Mouse (Mus musculus) neural tube, embryonic 13.5 days (tissue): ENCODE data around the gene Hcrtr2. TPM values are rescaled to one million over a fixed set of nuclear protein-coding genes. Genes with fewer than 3 reads are reported as not detected.

Experiments
- ATAC-seq: fragments of 200-750 bp; cut with Nextera tagmentation; 2 replicates; pipeline ENCODE4 v1.8.0; 2017; ENCODE audit warnings: low read depth, mild to moderate bottlenecking, moderate TSS enrichment, moderate library complexity
- H3K27ac ChIP-seq: fragments of 300-500 bp; sonication (generic); replicated peaks from 2 replicates; pipeline ENCODE4 v1.5.1; 2015; ENCODE audit warnings: moderate library complexity, mild to moderate bottlenecking, inconsistent platforms
- H3K27me3 ChIP-seq: fragments of 300-500 bp; sonication (generic); 2 replicates; pipeline ENCODE4 v1.6.1; 2015; ENCODE audit warnings: mild to moderate bottlenecking, inconsistent platforms
- H3K36me3 ChIP-seq: fragments of 300-500 bp; sonication (generic); 2 replicates; pipeline ENCODE4 v1.6.1; 2015; ENCODE audit warnings: mild to moderate bottlenecking, inconsistent platforms
- H3K4me1 ChIP-seq: fragments of 300-500 bp; sonication (generic); replicated peaks from 2 replicates; pipeline ENCODE4 v1.6.1; 2015; ENCODE audit warnings: inconsistent platforms
- H3K4me2 ChIP-seq: fragments of 300-500 bp; sonication (generic); 2 replicates; pipeline ENCODE4 v1.6.1; 2015; ENCODE audit warnings: inconsistent platforms, mild to moderate bottlenecking, moderate library complexity
- H3K4me3 ChIP-seq: fragments of 300-500 bp; sonication (generic); 2 replicates; pipeline ENCODE4 v1.5.1; 2015; ENCODE audit warnings: mild to moderate bottlenecking, inconsistent platforms
- H3K9ac ChIP-seq: fragments of 300-500 bp; sonication (generic); 2 replicates; pipeline ENCODE4 v1.6.1; 2015; ENCODE audit warnings: moderate library complexity, mild to moderate bottlenecking, inconsistent platforms
- H3K9me3 ChIP-seq: fragments of 300-500 bp; sonication (generic); 2 replicates; pipeline ENCODE4 v1.6.1; 2016; ENCODE audit warnings: inconsistent platforms
- WGBS: fragments of 180-500 bp; shearing (Covaris S2); methylation state at CpG from one replicate; pipeline ENCODE4 v1.1.7; 2015; 5-methylcytosine and 5-hydroxymethylcytosine counted together
- polyA plus RNA-seq: library from polyadenylated mRNA; unstranded; fragments of >200 nt; fragmentation: Nextera tagmentation; extraction: Ambion mirVana; gene quantifications from 2 replicates; pipeline ENCODE4 v1.2.1, GENCODE M21; 2015

The Hcrtr2 gene
- polyA plus RNA-seq, 1 experiment from 2014 or later = 3.2 TPM

DNA sequence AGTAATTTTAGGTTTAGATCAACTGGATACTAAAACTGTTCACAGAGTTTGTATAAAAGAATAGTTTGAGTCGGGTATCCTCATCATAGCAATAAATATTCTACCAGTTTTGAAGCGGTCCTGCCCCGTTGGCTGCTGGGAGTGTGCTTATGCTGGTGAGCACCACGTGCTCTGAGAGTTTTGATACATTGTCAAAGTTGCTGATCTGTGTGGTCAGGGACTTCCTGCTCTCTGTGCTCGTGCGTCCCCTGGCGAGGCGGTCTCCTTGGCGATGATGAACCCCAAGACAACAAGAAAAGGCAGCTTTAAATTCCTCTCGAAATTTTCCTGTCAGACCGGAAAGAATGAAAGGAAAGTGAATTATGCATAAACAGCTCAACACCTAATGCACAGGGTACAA, 93.3 kb downstream of the Hcrtr2 start:
- H3K4me3 ChIP-seq = no peak overlapping the region
- no peaks in the 10 kb centered on the region for H3K27me3 ChIP-seq
- no peak for ATAC-seq
- no peak overlapping the region for H3K4me2 ChIP-seq
- no peaks in the 10 kb centered on the region for H3K9me3 ChIP-seq
- no peaks in the 10 kb centered on the region for H3K4me1 ChIP-seq
- no peak overlapping the region for H3K9ac ChIP-seq
- no peak overlapping the region for H3K27ac ChIP-seq
- 50% methylated on average over 11 of the region's 11 CpGs for WGBS
- no peaks in the 10 kb centered on the region for H3K36me3 ChIP-seq

- Histone ChIP-seq H3K27me3 (no peaks in the 10 kb centered on the region), H3K4me1 (no peaks in the 10 kb centered on the region), H3K4me3 (no peak overlapping the region), H3K27ac (no peak overlapping the region), H3K36me3 (no peaks in the 10 kb centered on the region), H3K9me3 (no peaks in the 10 kb centered on the region), H3K4me2 (no peak overlapping the region), H3K9ac (no peak overlapping the region)
- 78% methylated on average over 4 of the region's 4 CpGs for WGBS
- ATAC-seq = no peak
Measured at GRCm38 (mm10) chr9:76217178-76217975, 106.3 kb downstream of the Hcrtr2 start.

DNA sequence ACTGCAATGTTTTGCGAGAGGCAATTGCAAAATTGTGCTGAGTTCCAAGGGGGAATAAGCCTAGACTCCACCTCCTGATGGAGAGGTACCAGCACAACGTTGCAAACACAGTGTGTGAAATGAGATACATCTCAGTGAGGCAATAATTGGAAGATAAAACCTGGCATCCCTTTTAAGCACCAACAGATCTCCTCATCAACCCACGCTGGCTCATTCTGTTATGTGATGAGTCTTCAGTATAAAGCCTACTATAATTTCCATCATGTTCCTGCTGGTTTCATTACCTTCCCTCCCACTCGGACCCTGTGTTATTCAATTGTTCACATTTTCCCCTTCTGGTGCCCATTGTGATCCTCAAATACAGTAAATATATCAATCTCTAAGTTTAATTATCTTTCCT, 109.0 kb downstream of the Hcrtr2 start:
- H3K4me2 ChIP-seq = no peak overlapping the region
- H3K36me3 ChIP-seq = no peaks in the 10 kb centered on the region
- H3K4me3 ChIP-seq = no peak overlapping the region
- no peaks in the 10 kb centered on the region for H3K27me3 ChIP-seq
- no peak overlapping the region for H3K9ac ChIP-seq
- no peak overlapping the region for H3K27ac ChIP-seq
- 67% methylated on average over 4 of the region's 4 CpGs for WGBS
- no peak for ATAC-seq
- no peaks in the 10 kb centered on the region for H3K4me1 ChIP-seq
- no peaks in the 10 kb centered on the region for H3K9me3 ChIP-seq

DNA sequence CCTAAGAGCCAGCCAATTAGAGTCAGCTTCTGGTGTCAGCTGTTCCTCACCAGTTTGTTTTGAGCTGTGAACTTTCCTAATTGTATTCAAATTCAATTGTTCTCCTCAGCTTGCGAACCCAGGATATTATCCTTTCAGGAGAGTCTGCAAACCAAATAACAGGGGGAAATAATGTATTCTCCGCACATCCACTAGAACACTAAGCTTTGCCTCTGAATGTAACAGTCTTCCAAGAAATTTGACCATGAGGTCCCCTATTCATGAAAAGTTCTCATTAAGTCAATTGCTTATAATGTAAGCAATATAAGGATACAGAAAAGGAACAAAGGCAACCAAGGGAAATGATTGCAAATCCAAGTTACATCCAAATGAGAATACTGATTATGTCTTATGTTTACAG, 110.1 kb downstream of the Hcrtr2 start, which contains the start of gene Gfral:
Gene Gfral (minus strand): TSS at position 101 of the 400 bp plus-strand sequence.
- H3K36me3 ChIP-seq = no peaks in the 10 kb centered on the region
- no peak within 1 kb of the TSS for H3K9ac ChIP-seq
- no peak within 1 kb of the TSS for H3K27ac ChIP-seq
- H3K9me3 ChIP-seq = no peaks in the 10 kb centered on the region
- ATAC-seq = no peak
- no peak within 1 kb of the TSS for H3K4me3 ChIP-seq
- WGBS = 91% methylated on average over 2 of the region's 2 CpGs
- no peaks in the 10 kb centered on the region for H3K4me1 ChIP-seq
- no peak within 1 kb of the TSS for H3K4me2 ChIP-seq
- no peaks in the 10 kb centered on the region for H3K27me3 ChIP-seq

DNA sequence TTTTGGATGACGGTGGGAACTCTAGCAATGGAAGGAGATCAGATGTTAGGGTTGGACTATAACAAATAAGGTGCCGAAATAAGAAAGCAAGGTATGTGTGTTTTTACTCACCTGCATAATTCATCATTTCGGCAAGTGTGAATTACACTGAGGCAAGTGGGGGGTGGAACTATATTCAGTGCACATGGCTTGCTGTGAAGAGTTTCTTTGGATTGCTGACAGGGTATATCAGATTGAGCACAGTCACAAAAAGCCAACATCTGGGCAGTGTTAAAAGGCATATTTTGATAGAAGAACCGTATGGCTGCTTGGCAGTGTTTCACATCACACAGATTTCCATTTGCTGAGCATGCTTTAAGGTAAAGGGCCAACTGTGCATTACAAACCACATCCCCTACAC, 126.7 kb downstream of the Hcrtr2 start:
- Histone ChIP-seq H3K4me3 (no peak overlapping the region), H3K36me3 (no peaks in the 10 kb centered on the region), H3K4me2 (no peak overlapping the region), H3K27me3 (no peaks in the 10 kb centered on the region), H3K4me1 (no peaks in the 10 kb centered on the region), H3K9me3 (no peaks in the 10 kb centered on the region), H3K27ac (no peak overlapping the region), H3K9ac (no peak overlapping the region)
- WGBS = 91% methylated on average over 4 of the region's 4 CpGs
- ATAC-seq = no peak

DNA sequence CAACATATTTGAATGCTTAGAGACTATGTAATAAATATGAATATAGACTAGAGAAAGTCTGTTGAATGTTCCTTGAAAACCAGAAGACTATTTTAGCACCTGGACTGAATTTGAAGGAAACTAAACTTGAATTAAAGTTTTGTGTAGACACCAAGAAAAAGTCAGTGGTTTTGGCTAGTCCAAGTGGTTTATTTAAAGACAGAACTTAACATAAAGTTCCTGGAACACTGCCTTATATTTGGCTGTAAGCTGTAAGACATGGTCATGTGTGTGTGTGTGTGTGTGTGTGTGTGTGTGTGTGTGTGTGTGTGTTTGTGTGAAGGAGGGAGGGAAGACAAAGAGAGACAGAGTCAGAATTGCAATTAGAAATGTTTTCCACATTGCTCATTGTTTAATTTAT, 144.4 kb downstream of the Hcrtr2 start:
- no peak for ATAC-seq

More for the DNA sequence above, 144.4 kb downstream of the Hcrtr2 start:
- Histone ChIP-seq H3K4me2 (no peak overlapping the region), H3K9ac (no peak overlapping the region), H3K9me3 (no peaks in the 10 kb centered on the region), H3K4me3 (no peak overlapping the region), H3K36me3 (no peaks in the 10 kb centered on the region), H3K4me1 (no peaks in the 10 kb centered on the region), H3K27ac (no peak overlapping the region), H3K27me3 (no peaks in the 10 kb centered on the region)

Other genes starting within 250 kb of the Hcrtr2 start
- gene Gfral, start 110.2 kb downstream of the Hcrtr2 start, polyA plus RNA-seq = not detected in 2 replicates
- 0.06 and 0.25 TPM in 2 replicates for gene Fam83b, start 243.3 kb upstream of the Hcrtr2 start, polyA plus RNA-seq